Mouse (Mus musculus): ENCODE measurements around the gene Trap1a.

GRCm38 (mm10) chrX:139293114-139293513 is 40.4 kb upstream of the Trap1a start:
- no peak for TF ChIP-seq CTCF (IDR thresholded peaks at IDR 0.05; ENCODE audit: control insufficient read depth, insufficient read depth, insufficient replicate concordance, low read depth, low read length)
- no peak for TF ChIP-seq POLR2A (IDR thresholded peaks at IDR 0.05; ENCODE audit: control insufficient read depth, low read depth, low read length)

Data from testis, adult 2 months (tissue).